Mouse (Mus musculus): ENCODE results near the gene Cdh4.

DNA sequence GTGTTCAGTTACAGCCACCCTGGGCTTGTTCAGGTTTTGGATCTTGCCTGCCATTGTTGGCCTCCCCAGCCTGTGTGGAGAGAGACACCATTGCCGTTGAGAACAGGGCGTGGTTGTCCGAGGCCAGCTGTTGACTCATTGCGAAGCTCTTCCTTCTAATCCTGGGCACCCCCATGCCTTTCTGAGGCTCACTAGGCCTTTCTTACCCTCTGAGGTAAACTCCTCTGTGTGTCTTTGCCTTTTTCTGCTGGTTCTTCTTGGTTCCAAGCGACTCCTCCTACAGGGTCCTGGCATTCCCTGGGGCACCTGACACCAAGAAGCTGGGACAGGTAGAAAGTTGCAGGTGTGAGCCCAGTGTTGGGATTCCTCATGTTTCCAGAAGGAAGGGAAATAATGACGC lies 78.7 kb downstream of the Cdh4 start:
- TF ChIP-seq TAL1 (IDR thresholded peaks at IDR 0.05; ENCODE audit: low read length) (no peak), GATA1 (IDR thresholded peaks at IDR 0.05; ENCODE audit: low read length) (no peak)

Data from erythroblast, embryonic 14.5 days (primary cell).